Mouse (Mus musculus): ENCODE measurements at regions not wholly inside any gene's neighbourhood (a gene's known extent, or its start where the extent isn't known, plus 50 kb on each side); places are given as distances from the start of the nearest gene placed in this dataset.

- TF ChIP-seq POLR2A (IDR thresholded peaks at IDR 0.05; ENCODE audit: low read depth, low read length) (no peak), CTCF (IDR thresholded peaks at IDR 0.05; ENCODE audit: borderline replicate concordance, insufficient read depth, low read length) (no peak)
Measured at GRCm38 (mm10) chr14:105523849-105524248, 265.5 kb downstream of the Ndfip2 start.

Measured in embryonic fibroblast, embryonic 13.5 days (primary cell).